Mouse (Mus musculus): ENCODE measurements around the gene Fam166b.

- TF ChIP-seq CTCF (IDR thresholded peaks at IDR 0.05; ENCODE audit: low read depth, low read length) (no peak), GATA1 (IDR thresholded peaks at IDR 0.05; ENCODE audit: borderline replicate concordance, low read length) (no peak), TAL1 (conservative IDR thresholded peaks at IDR 0.05; ENCODE audit: low read depth, low read length) (no peak), POLR2AphosphoS5 (IDR thresholded peaks at IDR 0.05; ENCODE audit: insufficient replicate concordance, low read depth, low read length) (no peak)
These were observed 41.4 kb upstream of the Fam166b start for GRCm38 (mm10) chr4:43470301-43470700.
